Mouse (Mus musculus) frontal cortex, postnatal 36 days (tissue): ENCODE results near the gene Mt2.
A peak's percentile ranks its signal among the peaks of the same experiment; 100 is the strongest.
"Not testable (repeated sequence)": the region's sequence is repeated elsewhere in the genome, so short reads cannot be mapped to it uniquely, and the experiment has no call there.

Source experiments
- DNase-seq, 2 experiments: peaks; one replicate each; pipeline ENCODE4 v3.0.0; 2022; ENCODE audit warnings: low spot score in 2 of 2

Mt2 gene

GRCm38 (mm10) chr8:94172075-94172808 is at the start of gene Mt2:
Mt2 (plus strand) TSS chr8:94172664.
- peak in 1 of 2 experiments; percentile 71 for DNase-seq

GRCm38 (mm10) chr8:94122711-94123468 is 49.6 kb upstream of the Mt2 start:
- DNase-seq: no peak

GRCm38 (mm10) chr8:94127711-94128110 is 44.8 kb upstream of the Mt2 start:
- DNase-seq: no peak

GRCm38 (mm10) chr8:94129133-94129789 is 43.2 kb upstream of the Mt2 start:
- DNase-seq: no peak

GRCm38 (mm10) chr8:94130126-94130525 is 42.3 kb upstream of the Mt2 start:
- no peak for DNase-seq

GRCm38 (mm10) chr8:94132096-94132495 is 40.4 kb upstream of the Mt2 start:
- DNase-seq: no peak

GRCm38 (mm10) chr8:94134601-94135000 is 37.9 kb upstream of the Mt2 start:
- not testable (repeated sequence) for DNase-seq

GRCm38 (mm10) chr8:94135556-94135955 is 36.9 kb upstream of the Mt2 start:
- DNase-seq: no peak

GRCm38 (mm10) chr8:94136192-94136591 is 36.3 kb upstream of the Mt2 start:
- DNase-seq: no peak

GRCm38 (mm10) chr8:94136933-94137332 is 35.5 kb upstream of the Mt2 start, which contains the start of gene Mt4:
Mt4 (plus strand) TSS chr8:94137197.
- no peak for DNase-seq

GRCm38 (mm10) chr8:94140266-94140795 is 32.1 kb upstream of the Mt2 start:
- DNase-seq: no peak

GRCm38 (mm10) chr8:94148236-94148635 is 24.2 kb upstream of the Mt2 start:
- peak in 1 of 2 experiments; percentile 49 for DNase-seq

- DNase-seq: no peak
These were observed 21.5 kb upstream of the Mt2 start for GRCm38 (mm10) chr8:94150925-94151324.

- DNase-seq: peak; percentile 88 to 90
These were observed 19.8 kb upstream of the Mt2 start, which contains the start of gene Mt3 for GRCm38 (mm10) chr8:94152513-94153300. Mt3 (plus strand) TSS chr8:94152607.

GRCm38 (mm10) chr8:94153451-94153850 is 19.0 kb upstream of the Mt2 start:
- peak; percentile 56 to 60 for DNase-seq

GRCm38 (mm10) chr8:94154537-94154936 is 17.9 kb upstream of the Mt2 start:
- no peak for DNase-seq

GRCm38 (mm10) chr8:94156092-94156491 is 16.4 kb upstream of the Mt2 start:
- DNase-seq: no peak

- not testable (repeated sequence) for DNase-seq
These were observed 6.7 kb upstream of the Mt2 start for GRCm38 (mm10) chr8:94165772-94166171.

GRCm38 (mm10) chr8:94167244-94167643 is 5.2 kb upstream of the Mt2 start:
- peak; percentile 97 for DNase-seq

GRCm38 (mm10) chr8:94169547-94169946 is 2.9 kb upstream of the Mt2 start:
- DNase-seq: no peak

- no peak for DNase-seq
These were observed 1.1 kb upstream of the Mt2 start for GRCm38 (mm10) chr8:94171321-94171755.
